Mouse (Mus musculus) small intestine, adult 2 months (tissue): Measurements from ENCODE around the gene Odf3l1.

Source experiments
- CTCF ChIP-seq: fragments of 200-500 bp; IDR thresholded peaks from 2 replicates; pipeline ENCODE4 v1.5.1; 2012; ENCODE audit warnings: low read depth, mild to moderate bottlenecking, control low read depth, inconsistent platforms, low read length, moderate library complexity, mixed read lengths; ENCODE audit not compliant: insufficient replicate concordance, insufficient read length; ENCODE audit errors: extremely low read depth
- POLR2A ChIP-seq: fragments of 200-500 bp; IDR thresholded peaks from 2 replicates; pipeline ENCODE4 v1.6.1; 2012; ENCODE audit warnings: low read depth, mild to moderate bottlenecking, control low read depth, inconsistent platforms, low read length, moderate library complexity

- peak; percentile 79; the same call in 1 of the 2 replicates for TF ChIP-seq CTCF
- TF ChIP-seq POLR2A: no peak
Observed at GRCm38 (mm10) chr9:56843679-56844188, 20.7 kb downstream of the Odf3l1 start.
